Mouse (Mus musculus) thymus, postnatal 10 days (tissue): ENCODE measurements around the gene Fam13c.

Experiments
- DNase-seq, 2 experiments: peaks; one replicate each; pipeline ENCODE4 v3.0.0; 2021; ENCODE audit warnings: low spot score in 2 of 2

Gene Fam13c

GRCm38 (mm10) chr10:70599126-70599924 is 159.0 kb downstream of the Fam13c start:
- peak; percentile 9 to 33 for DNase-seq

- DNase-seq = peak in 1 of 2 experiments; percentile 3
Measured at GRCm38 (mm10) chr10:70599925-70600305, 159.6 kb downstream of the Fam13c start.
